Mouse (Mus musculus) adrenal gland, adult 2 months (tissue): ENCODE results near the gene Npas2. TPM values are rescaled to one million over a fixed set of nuclear protein-coding genes. Genes with fewer than 3 reads are reported as not detected.

Source experiments
- DNase-seq: peaks from one replicate; pipeline ENCODE4 v3.0.0; 2021
- polyA plus RNA-seq: library from polyadenylated mRNA; depleted of rRNA; stranded (reverse); fragments of >200 nt; gene quantifications from 2 replicates; pipeline ENCODE4 v1.2.3, GENCODE M21; 2012
- total RNA-seq, 2 experiments: library from RNA; stranded (reverse); gene quantifications; 2 replicates each; pipeline ENCODE4 v1.2.3; 2021

Npas2 gene
- total and polyA plus RNA-seq, 3 experiments: 2.7 to 18.3 (median 7.2) TPM

DNA sequence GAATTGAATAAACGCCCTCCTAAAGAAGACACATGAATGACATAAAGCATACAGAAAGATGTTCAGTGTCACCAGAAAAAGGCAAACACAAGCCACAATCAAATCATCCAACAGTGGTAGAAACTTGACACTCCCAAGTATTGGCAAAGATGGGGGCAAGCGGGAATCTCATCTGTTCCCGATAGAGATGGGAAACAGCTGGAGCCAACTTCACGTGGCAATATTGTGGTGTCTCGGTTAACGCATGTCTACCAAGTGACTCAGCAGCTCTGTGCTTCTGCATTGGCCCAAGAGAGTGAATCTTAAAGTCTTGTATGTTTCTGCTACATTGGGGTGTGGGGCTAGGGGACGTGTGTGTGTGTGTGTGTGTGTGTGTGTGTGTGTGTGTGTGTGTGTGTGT is 89.8 kb downstream of the Npas2 start:
- DNase-seq: no peak

GRCm38 (mm10) chr1:39284786-39285185 is 91.3 kb downstream of the Npas2 start:
- peak; percentile 89 for DNase-seq

DNA sequence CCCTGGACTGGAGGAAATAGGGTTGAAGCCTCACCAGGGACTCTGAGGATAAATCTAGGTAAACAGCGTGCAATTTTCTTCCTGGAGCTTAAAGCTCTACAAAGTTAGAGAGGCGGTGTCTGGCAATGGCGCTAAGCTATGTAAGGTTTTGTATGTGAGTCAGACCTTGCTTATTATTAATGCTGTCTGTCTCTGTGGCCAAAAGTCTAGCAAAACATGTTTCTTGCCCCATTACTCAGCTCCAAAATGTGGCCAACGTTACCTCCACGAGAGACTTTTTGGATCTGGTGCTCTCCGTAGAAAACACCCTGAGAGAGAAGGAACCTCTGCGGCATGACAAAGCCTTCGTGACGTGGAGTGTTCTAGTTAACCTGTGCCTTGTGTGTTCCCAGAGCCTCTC is 93.5 kb downstream of the Npas2 start:
- no peak for DNase-seq

GRCm38 (mm10) chr1:39287831-39288230 is 94.3 kb downstream of the Npas2 start:
- no peak for DNase-seq

GRCm38 (mm10) chr1:39288425-39288824 is 94.9 kb downstream of the Npas2 start:
- DNase-seq: peak; percentile 48

- no peak for DNase-seq
Measured at GRCm38 (mm10) chr1:39292001-39292400, 98.5 kb downstream of the Npas2 start.

DNA sequence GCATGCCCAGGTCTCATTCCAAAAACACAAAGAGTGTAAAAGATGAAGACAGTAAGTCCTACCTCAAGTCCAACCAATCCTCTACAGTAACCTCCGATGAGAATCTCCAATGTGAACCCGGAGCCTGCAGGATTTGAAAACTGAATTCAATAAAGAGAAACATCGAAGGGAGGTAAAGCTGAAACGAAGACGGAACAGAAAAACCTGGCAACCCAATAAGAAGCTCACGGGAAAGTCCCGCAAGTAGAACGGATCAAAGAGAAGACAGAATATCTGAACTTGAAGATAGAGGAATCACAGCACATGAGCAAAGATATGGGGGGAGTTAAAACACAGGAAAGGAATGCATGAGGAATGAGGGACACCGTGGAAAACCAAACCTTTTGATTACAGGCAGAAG is 104.8 kb downstream of the Npas2 start:
- DNase-seq: no peak

DNA sequence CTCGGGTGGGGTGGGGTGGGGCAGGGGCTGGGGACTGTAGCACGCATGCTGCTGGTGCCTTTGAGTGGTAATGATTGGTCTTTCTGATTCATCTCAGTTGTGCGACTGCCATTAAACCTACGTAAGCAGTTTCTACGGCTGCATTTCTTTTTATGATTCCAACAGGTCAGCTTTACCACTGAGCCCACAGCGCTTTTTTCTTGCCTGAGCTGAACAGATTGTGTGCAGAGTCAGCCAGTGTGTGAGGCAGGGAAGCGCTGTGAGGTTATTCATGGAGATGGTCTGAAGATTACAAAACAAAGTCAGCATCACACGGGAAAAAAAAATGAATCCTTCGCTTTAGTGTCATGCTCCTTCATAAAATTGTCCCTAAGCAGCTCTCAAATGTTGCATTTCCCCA is 106.7 kb downstream of the Npas2 start:
- DNase-seq: no peak

DNA sequence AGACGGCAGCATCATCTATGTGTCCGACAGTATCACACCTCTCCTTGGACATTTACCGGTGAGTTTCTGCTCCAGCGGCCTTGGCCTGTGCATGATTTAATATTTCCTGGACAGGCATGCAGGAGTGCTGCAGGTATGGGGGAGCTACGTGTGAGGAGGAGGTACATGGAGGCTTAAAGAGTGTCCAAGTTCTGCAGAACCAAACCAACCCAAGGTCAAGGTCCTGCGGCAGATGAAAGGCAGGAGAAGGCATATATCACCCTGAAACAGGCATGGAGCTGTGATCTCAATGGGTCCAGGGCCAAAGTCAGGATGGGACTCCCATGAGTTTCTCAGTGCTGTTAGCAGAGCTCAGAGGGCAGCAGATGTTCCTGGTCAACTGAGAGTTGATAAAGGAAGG is 107.1 kb downstream of the Npas2 start:
- DNase-seq: peak; percentile 75

DNA sequence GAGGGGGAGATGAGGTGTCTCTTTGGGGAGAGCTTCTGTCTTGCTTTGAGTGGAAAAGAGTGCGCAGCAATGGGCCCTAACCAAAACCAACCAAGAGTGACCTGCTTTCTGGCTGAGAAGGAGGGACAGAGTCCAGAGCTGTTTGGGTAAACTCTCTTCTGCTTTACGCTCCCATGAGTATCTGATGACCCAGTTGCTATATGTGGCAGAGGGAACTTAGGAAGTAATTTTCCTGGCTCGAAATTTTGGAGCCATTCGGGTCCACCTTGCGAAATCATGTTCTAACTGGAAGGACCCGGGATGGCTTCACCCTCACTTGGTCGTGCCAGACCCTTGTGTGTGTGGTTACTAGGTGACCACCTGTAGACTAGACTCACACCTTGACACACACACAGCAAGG is 108.7 kb downstream of the Npas2 start:
- peak; percentile 23 for DNase-seq

- no peak for DNase-seq
Measured at GRCm38 (mm10) chr1:39303054-39303649, 109.6 kb downstream of the Npas2 start.

DNA sequence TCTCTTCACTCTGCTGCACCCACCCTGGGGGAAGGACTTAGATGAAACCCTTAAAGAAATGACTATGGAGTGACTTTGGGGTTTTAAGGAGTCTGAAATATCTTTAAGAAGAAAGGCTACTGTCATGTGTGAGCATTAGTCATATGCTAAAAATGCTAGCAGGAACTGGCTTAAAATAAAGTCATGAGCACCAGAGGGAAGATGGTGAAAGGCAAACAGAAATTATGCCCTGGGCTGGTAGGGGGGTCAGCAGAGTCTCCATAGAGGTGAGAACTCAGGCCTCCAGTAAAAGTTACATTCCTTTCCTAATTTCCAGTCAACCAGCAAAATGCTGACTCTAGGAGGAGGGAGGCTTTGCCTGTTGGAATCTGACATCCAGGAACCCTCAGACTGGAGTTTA is 113.8 kb downstream of the Npas2 start:
- DNase-seq: no peak

- no peak for DNase-seq
Measured at GRCm38 (mm10) chr1:39307971-39308370, 114.4 kb downstream of the Npas2 start.

GRCm38 (mm10) chr1:39309548-39309947 is 116.0 kb downstream of the Npas2 start:
- no peak for DNase-seq

DNA sequence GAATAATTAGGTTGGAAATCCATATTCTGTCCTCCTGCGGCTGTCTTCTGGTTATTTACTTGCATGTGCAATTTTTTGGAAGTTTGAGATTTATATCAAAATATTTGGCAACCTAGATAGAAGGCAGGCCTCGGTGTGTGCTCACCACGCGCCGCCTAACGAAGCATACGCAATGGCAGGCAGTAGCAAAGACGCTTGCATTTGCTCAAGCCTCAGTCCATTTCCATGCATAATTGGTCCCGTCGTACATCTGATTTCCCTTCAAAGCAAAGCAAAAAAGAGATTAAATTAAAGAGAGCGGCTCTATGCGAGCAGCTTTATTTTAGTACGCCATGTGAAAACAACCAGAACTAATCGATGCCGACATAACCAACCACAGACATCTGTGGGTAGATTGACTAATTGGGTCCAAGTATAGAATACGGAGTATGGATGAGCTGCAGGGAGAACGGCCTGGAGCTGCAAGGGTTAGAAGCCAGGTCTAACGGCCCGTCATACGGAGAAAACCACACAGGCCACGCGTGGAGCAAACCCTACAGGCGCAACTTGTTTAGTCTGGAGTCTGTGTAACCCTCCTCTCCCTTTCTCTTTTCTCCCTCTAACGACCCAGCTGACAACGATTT is 118.9 kb downstream of the Npas2 start:
- no peak for DNase-seq

DNA sequence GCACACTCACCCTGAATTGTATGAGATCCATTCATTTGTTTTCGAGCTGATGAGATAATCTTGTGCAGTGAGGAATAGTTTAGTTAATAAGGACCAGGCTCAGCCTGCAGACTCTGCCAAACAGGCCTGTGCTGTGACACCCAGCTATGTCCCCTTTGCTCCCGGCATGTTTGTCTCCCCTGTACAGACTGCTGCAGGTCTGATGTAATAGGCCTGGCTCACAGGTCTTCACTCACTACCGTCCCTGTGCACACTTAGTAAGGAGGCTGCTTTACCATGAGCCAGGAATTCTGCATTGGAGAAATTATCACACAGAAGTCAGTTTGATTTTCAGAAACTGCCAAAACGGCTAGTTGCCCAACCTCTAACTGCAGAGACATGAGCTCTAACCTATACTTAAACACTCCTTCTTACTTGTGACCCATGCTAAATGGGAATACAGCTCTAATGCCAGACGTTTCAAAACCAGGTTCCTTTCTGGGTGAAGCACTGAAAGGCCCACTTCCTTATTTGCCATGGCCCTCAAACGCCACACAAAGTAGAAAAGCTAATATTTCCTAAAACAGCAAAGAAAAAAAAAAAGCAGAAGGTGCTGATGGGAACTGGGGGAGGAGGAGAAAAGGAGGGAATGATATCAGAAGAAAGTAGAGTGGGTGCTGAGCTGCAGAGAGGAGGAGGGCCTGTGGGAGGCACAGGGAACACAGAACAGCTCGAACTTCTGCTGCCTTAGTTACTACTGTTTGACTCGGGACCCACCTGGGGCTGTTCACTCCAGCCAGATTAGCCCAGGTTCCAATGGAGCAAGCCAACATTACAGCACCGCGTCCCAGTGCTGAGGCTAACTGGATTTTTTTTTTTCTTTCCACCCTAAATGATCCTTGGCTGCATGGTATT is 120.1 kb downstream of the Npas2 start:
- DNase-seq: no peak

GRCm38 (mm10) chr1:39317935-39318334 is 124.4 kb downstream of the Npas2 start:
- DNase-seq: peak; percentile 85

DNA sequence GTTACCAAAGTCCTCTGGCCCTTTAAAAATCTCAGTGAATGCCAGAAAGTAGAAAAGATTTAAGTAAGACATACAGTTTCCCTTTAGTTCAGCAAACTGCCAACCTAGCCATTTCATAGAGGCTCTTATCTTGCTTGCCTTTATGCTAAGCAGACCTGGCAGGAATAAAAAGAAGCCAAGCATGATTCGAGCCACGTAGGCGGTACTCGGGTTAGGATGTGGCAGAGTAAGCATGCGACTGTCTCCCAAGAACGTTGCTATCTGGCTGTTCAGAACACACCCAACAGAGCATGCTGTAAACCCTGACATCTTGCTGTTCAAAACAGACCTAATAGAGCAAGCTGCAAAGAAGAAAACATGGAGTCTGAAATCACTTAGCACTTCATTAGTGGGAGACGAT is 125.3 kb downstream of the Npas2 start:
- DNase-seq: no peak

- DNase-seq: no peak
Measured at GRCm38 (mm10) chr1:39321954-39322353, 128.4 kb downstream of the Npas2 start.

GRCm38 (mm10) chr1:39325228-39325627 is 131.7 kb downstream of the Npas2 start:
- DNase-seq: no peak

GRCm38 (mm10) chr1:39327546-39327945 is 134.0 kb downstream of the Npas2 start:
- no peak for DNase-seq

GRCm38 (mm10) chr1:39330857-39331594 is 137.5 kb downstream of the Npas2 start:
- DNase-seq: peak; percentile 40
